Mouse (Mus musculus) lung, postnatal 0 days (tissue): Measurements from ENCODE around the gene Ccs.

Source experiments
- CTCF ChIP-seq: IDR thresholded peaks from 2 replicates; pipeline ENCODE4 v1.5.1; 2016; ENCODE audit warnings: antibody characterized with exemption, mild to moderate bottlenecking
- EP300 ChIP-seq: IDR thresholded peaks from 2 replicates; pipeline ENCODE4 v1.6.1; 2016; ENCODE audit warnings: antibody characterized with exemption, mild to moderate bottlenecking, control low read depth

- TF ChIP-seq CTCF, result no peak
- no peak for TF ChIP-seq EP300
Measured at GRCm38 (mm10) chr19:4883961-4884360, 44.8 kb upstream of the Ccs start.
